Mouse (Mus musculus) stomach, embryonic 15.5 days (tissue): ENCODE data around the gene Ncoa3. TPM values are rescaled to one million over a fixed set of nuclear protein-coding genes. Genes with fewer than 3 reads are reported as not detected.

Experiments
- ATAC-seq: fragments of 200-750 bp; cut with Nextera tagmentation; 2 replicates; pipeline ENCODE4 v1.8.0; 2017; ENCODE audit warnings: low read depth, moderate number of reproducible peaks, moderate TSS enrichment; ENCODE audit not compliant: insufficient read depth, low FRiP score
- H3K27ac ChIP-seq: fragments of 300-500 bp; sonication (generic); 2 replicates; pipeline ENCODE4 v1.5.1; 2015; ENCODE audit warnings: mild to moderate bottlenecking, inconsistent platforms
- H3K27me3 ChIP-seq: fragments of 300-500 bp; sonication (generic); replicated peaks from 2 replicates; pipeline ENCODE4 v1.6.1; 2015; ENCODE audit warnings: inconsistent platforms
- H3K36me3 ChIP-seq: fragments of 300-500 bp; sonication (generic); 2 replicates; pipeline ENCODE4 v1.6.1; 2015; ENCODE audit warnings: inconsistent platforms
- H3K4me1 ChIP-seq: fragments of 300-500 bp; sonication (generic); 2 replicates; pipeline ENCODE4 v1.6.1; 2015; ENCODE audit warnings: inconsistent platforms
- H3K4me2 ChIP-seq: fragments of 300-500 bp; sonication (generic); 2 replicates; pipeline ENCODE4 v1.6.1; 2015; ENCODE audit warnings: mild to moderate bottlenecking, inconsistent platforms
- H3K4me3 ChIP-seq: fragments of 300-500 bp; sonication (generic); replicated peaks from 2 replicates; pipeline ENCODE4 v1.5.1; 2015; ENCODE audit warnings: inconsistent platforms
- H3K9ac ChIP-seq: fragments of 300-500 bp; sonication (generic); 2 replicates; pipeline ENCODE4 v1.6.1; 2015; ENCODE audit warnings: inconsistent platforms
- H3K9me3 ChIP-seq: fragments of 300-500 bp; sonication (generic); 2 replicates; pipeline ENCODE4 v1.6.1; 2016; ENCODE audit warnings: inconsistent platforms
- WGBS: fragments of 180-500 bp; shearing (Covaris S2); methylation state at CpG from one replicate; pipeline ENCODE4 v1.1.7; 2015; 5-methylcytosine and 5-hydroxymethylcytosine counted together
- polyA plus RNA-seq: library from polyadenylated mRNA; unstranded; fragments of >200 nt; fragmentation: Nextera tagmentation; extraction: Ambion mirVana; gene quantifications from 2 replicates; pipeline ENCODE4 v1.2.1, GENCODE M21; 2015

Ncoa3 gene
- polyA plus RNA-seq, 1 experiment from 2014 or later: 12.9 TPM

GRCm38 (mm10) chr2:166025943-166026342 lies 33.5 kb downstream of the Ncoa3 start:
- H3K4me2 ChIP-seq: no peak overlapping the region
- WGBS: 63% methylated on average over 5 of the region's 5 CpGs
- H3K27ac ChIP-seq: no peak overlapping the region
- H3K4me3 ChIP-seq: no peak overlapping the region
- H3K9me3 ChIP-seq: no peaks in the 10 kb centered on the region
- no peaks in the 10 kb centered on the region for H3K27me3 ChIP-seq
- no peak for ATAC-seq
- H3K4me1 ChIP-seq: peaks cover 27% of the 10 kb centered on the region
- no peak overlapping the region for H3K9ac ChIP-seq
- H3K36me3 ChIP-seq: no peaks in the 10 kb centered on the region

GRCm38 (mm10) chr2:166027834-166028233 lies 35.4 kb downstream of the Ncoa3 start:
- WGBS: 84% methylated on average over 3 of the region's 3 CpGs
- H3K9ac ChIP-seq: no peak overlapping the region
- H3K9me3 ChIP-seq: no peaks in the 10 kb centered on the region
- peaks cover 32% of the 10 kb centered on the region for H3K4me1 ChIP-seq
- H3K36me3 ChIP-seq: no peaks in the 10 kb centered on the region
- H3K4me2 ChIP-seq: no peak overlapping the region
- H3K27ac ChIP-seq: no peak overlapping the region
- no peak for ATAC-seq
- H3K4me3 ChIP-seq: no peak overlapping the region
- no peaks in the 10 kb centered on the region for H3K27me3 ChIP-seq

- Histone ChIP-seq H3K9me3 (no peaks in the 10 kb centered on the region), H3K4me2 (no peak overlapping the region), H3K36me3 (no peaks in the 10 kb centered on the region), H3K9ac (no peak overlapping the region), H3K27me3 (no peaks in the 10 kb centered on the region), H3K4me1 (peaks cover 30% of the 10 kb centered on the region), H3K27ac (peak overlapping the region; percentile 32; the same call in 1 of the 2 replicates), H3K4me3 (no peak overlapping the region)
- ATAC-seq: no peak
- 24% methylated on average over 4 of the region's 4 CpGs for WGBS
Measured at GRCm38 (mm10) chr2:166029232-166029631, 36.8 kb downstream of the Ncoa3 start.

GRCm38 (mm10) chr2:166030256-166030995 lies 38.0 kb downstream of the Ncoa3 start:
- H3K4me1 ChIP-seq: peaks cover 30% of the 10 kb centered on the region
- no peak overlapping the region; the same call in 1 of the 2 replicates for H3K9ac ChIP-seq
- WGBS: 3% methylated on average over 13 of the region's 13 CpGs
- H3K9me3 ChIP-seq: no peaks in the 10 kb centered on the region
- H3K27ac ChIP-seq: peak overlapping the region; percentile 96
- no peaks in the 10 kb centered on the region for H3K36me3 ChIP-seq
- ATAC-seq: no peak
- peak overlapping the region; percentile 26 for H3K4me3 ChIP-seq
- peak overlapping the region; percentile 54 for H3K4me2 ChIP-seq
- no peaks in the 10 kb centered on the region for H3K27me3 ChIP-seq

- Histone ChIP-seq H3K9ac (no peak overlapping the region; the same call in 1 of the 2 replicates), H3K4me3 (peak overlapping the region; percentile 26)
- 7% methylated on average over 7 of the region's 7 CpGs for WGBS
Measured at GRCm38 (mm10) chr2:166031120-166031929, 38.9 kb downstream of the Ncoa3 start.

GRCm38 (mm10) chr2:166032628-166033027 lies 40.2 kb downstream of the Ncoa3 start:
- H3K4me1 ChIP-seq: peaks cover 30% of the 10 kb centered on the region
- no peak overlapping the region for H3K9ac ChIP-seq
- H3K9me3 ChIP-seq: no peaks in the 10 kb centered on the region
- no peaks in the 10 kb centered on the region for H3K36me3 ChIP-seq
- H3K4me2 ChIP-seq: no peak overlapping the region
- no peak overlapping the region for H3K4me3 ChIP-seq
- WGBS: 77% methylated on average over 5 of the region's 5 CpGs
- no peaks in the 10 kb centered on the region for H3K27me3 ChIP-seq
- no peak overlapping the region for H3K27ac ChIP-seq
- no peak for ATAC-seq

More at GRCm38 (mm10) chr2:166031120-166031929, 38.9 kb downstream of the Ncoa3 start:
- peak; percentile 95 for ATAC-seq
- no peaks in the 10 kb centered on the region for H3K36me3 ChIP-seq
- H3K9me3 ChIP-seq: no peaks in the 10 kb centered on the region
- H3K4me2 ChIP-seq: peak overlapping the region; percentile 54
- no peaks in the 10 kb centered on the region for H3K27me3 ChIP-seq
- H3K4me1 ChIP-seq: peaks cover 30% of the 10 kb centered on the region
- peak overlapping the region; percentile 96 for H3K27ac ChIP-seq

- Histone ChIP-seq H3K4me2 (no peak overlapping the region), H3K36me3 (no peaks in the 10 kb centered on the region), H3K4me3 (no peak overlapping the region), H3K9ac (no peak overlapping the region), H3K27ac (0 out of 2 replicates have a peak overlapping the region, but pooled peaks have one; percentile 0), H3K9me3 (no peaks in the 10 kb centered on the region), H3K4me1 (peaks cover 19% of the 10 kb centered on the region), H3K27me3 (no peaks in the 10 kb centered on the region)
- no peak for ATAC-seq
- WGBS: 50% methylated on average over 3 of the region's 3 CpGs
Measured at GRCm38 (mm10) chr2:166034967-166035490, 42.6 kb downstream of the Ncoa3 start.

GRCm38 (mm10) chr2:166035725-166036124 lies 43.3 kb downstream of the Ncoa3 start:
- ATAC-seq: no peak
- Histone ChIP-seq H3K4me1 (peaks cover 14% of the 10 kb centered on the region), H3K9ac (no peak overlapping the region), H3K36me3 (no peaks in the 10 kb centered on the region), H3K27ac (no peak overlapping the region), H3K9me3 (no peaks in the 10 kb centered on the region), H3K4me3 (no peak overlapping the region), H3K27me3 (no peaks in the 10 kb centered on the region), H3K4me2 (no peak overlapping the region)
- 46% methylated on average over 3 of the region's 3 CpGs for WGBS

GRCm38 (mm10) chr2:166039681-166040080 lies 47.2 kb downstream of the Ncoa3 start:
- Histone ChIP-seq H3K9ac (no peak overlapping the region), H3K4me3 (no peak overlapping the region), H3K36me3 (no peaks in the 10 kb centered on the region), H3K4me2 (no peak overlapping the region), H3K4me1 (peaks cover 4% of the 10 kb centered on the region; the same call in 1 of the 2 replicates), H3K27ac (no peak overlapping the region), H3K9me3 (no peaks in the 10 kb centered on the region), H3K27me3 (no peaks in the 10 kb centered on the region)
- 81% methylated on average over 4 of the region's 4 CpGs for WGBS
- ATAC-seq: no peak

GRCm38 (mm10) chr2:166042542-166042941 lies 50.1 kb downstream of the Ncoa3 start:
- Histone ChIP-seq H3K36me3 (no peaks in the 10 kb centered on the region), H3K9ac (no peak overlapping the region), H3K27me3 (no peaks in the 10 kb centered on the region), H3K4me1 (peaks cover 18% of the 10 kb centered on the region; the same call in 1 of the 2 replicates), H3K27ac (peak overlapping the region; percentile 40; the same call in 1 of the 2 replicates), H3K4me2 (no peak overlapping the region), H3K9me3 (no peaks in the 10 kb centered on the region), H3K4me3 (no peak overlapping the region)
- 0 out of 2 replicates have a peak, but pooled peaks have one; percentile 18 for ATAC-seq
- 59% methylated on average over 1 of the region's 1 CpGs for WGBS

- no peak overlapping the region for H3K4me2 ChIP-seq
- no peak overlapping the region for H3K9ac ChIP-seq
- H3K27ac ChIP-seq: peak overlapping the region; percentile 50; the same call in 1 of the 2 replicates
- H3K9me3 ChIP-seq: no peaks in the 10 kb centered on the region
- no peak for ATAC-seq
- 40% methylated on average over 2 of the region's 2 CpGs for WGBS
- peaks cover 18% of the 10 kb centered on the region; the same call in 1 of the 2 replicates for H3K4me1 ChIP-seq
- no peak overlapping the region for H3K4me3 ChIP-seq
- peaks cover 5% of the 10 kb centered on the region; the same call in 1 of the 2 replicates for H3K36me3 ChIP-seq
- H3K27me3 ChIP-seq: no peaks in the 10 kb centered on the region
Measured at GRCm38 (mm10) chr2:166045006-166045405, 52.6 kb downstream of the Ncoa3 start.
